Mouse (Mus musculus) neutrophil, adult 65 days (primary cell): Measurements from ENCODE around the gene Mex3a. TPM values are rescaled to one million over a fixed set of nuclear protein-coding genes. Genes with fewer than 3 reads are reported as not detected.

ENCODE experiments used
- total RNA-seq: library from RNA; stranded (reverse); gene quantifications from 2 replicates; pipeline ENCODE4 v1.2.4, GENCODE M21; 2023

Mex3a gene
- total RNA-seq = 0.06 and 0.11 TPM in 2 replicates

GRCm38 (mm10) chr3:88532299-88532674 lies at the start of gene Mex3a:
TSS of gene Mex3a (plus strand) at chr3:88532395.

GRCm38 (mm10) chr3:88509692-88510420 lies 22.3 kb upstream of the Mex3a start, which contains the start of gene Lmna:
TSS of gene Lmna (minus strand) at chr3:88509956.

GRCm38 (mm10) chr3:88548180-88548917 lies 16.2 kb downstream of the Mex3a start, which contains the start of gene Rab25:
TSS of gene Rab25 (minus strand) at chr3:88548300.

GRCm38 (mm10) chr3:88552676-88553524 lies 20.7 kb downstream of the Mex3a start, which contains the start of gene Lamtor2:
TSS of gene Lamtor2 (minus strand) at chr3:88553074.

GRCm38 (mm10) chr3:88553525-88553879 lies 21.3 kb downstream of the Mex3a start, which contains the start of gene Ubqln4:
TSS of gene Ubqln4 (plus strand) at chr3:88553758.

GRCm38 (mm10) chr3:88575540-88575939 lies 43.3 kb downstream of the Mex3a start, which contains the start of gene Ssr2:
TSS of gene Ssr2 (plus strand) at chr3:88575876.

Other genes with a start within 250 kb of the Mex3a start
- not detected in 2 replicates for gene Gm38392, start 245.2 kb upstream of the Mex3a start, total RNA-seq
- 0.75 TPM in 1 of 2 replicates, not detected in the other for gene Tsacc, start 235.4 kb upstream of the Mex3a start, total RNA-seq
- 51.4 and 56.4 TPM in 2 replicates for gene Cct3, start 235.3 kb upstream of the Mex3a start, total RNA-seq
- 109 and 122 TPM in 2 replicates for gene Glmp, start 207.4 kb upstream of the Mex3a start, total RNA-seq
- gene Tmem79, start 196.2 kb upstream of the Mex3a start, total RNA-seq = 0.52 and 1.1 TPM in 2 replicates
- 37.7 and 55.2 TPM in 2 replicates for gene Smg5, start 196.1 kb upstream of the Mex3a start, total RNA-seq
- gene Paqr6, start 167.8 kb upstream of the Mex3a start, total RNA-seq = 1.3 TPM in 1 of 2 replicates, not detected in the other
- 6.0 and 6.1 TPM in 2 replicates for gene Bglap3, start 159.7 kb upstream of the Mex3a start, total RNA-seq
- gene Bglap2, start 153.7 kb upstream of the Mex3a start, total RNA-seq = 6.0 and 6.9 TPM in 2 replicates
- 19.5 and 34.7 TPM in 2 replicates for gene Bglap, start 147.9 kb upstream of the Mex3a start, total RNA-seq
- 55.0 and 71.6 TPM in 2 replicates for gene Pmf1, start 122.1 kb upstream of the Mex3a start, total RNA-seq
- gene Slc25a44, start 107.3 kb upstream of the Mex3a start, total RNA-seq = 34.1 and 35.1 TPM in 2 replicates
- gene Sema4a, start 71.2 kb upstream of the Mex3a start, total RNA-seq = 357 and 388 TPM in 2 replicates
- gene Lmna, start 22.4 kb upstream of the Mex3a start, total RNA-seq = 14.9 and 16.9 TPM in 2 replicates
- gene Rab25, start 15.9 kb downstream of the Mex3a start, total RNA-seq = not detected in 2 replicates
- 59.0 and 70.5 TPM in 2 replicates for gene Lamtor2, start 20.7 kb downstream of the Mex3a start, total RNA-seq
- gene Ubqln4, start 21.4 kb downstream of the Mex3a start, total RNA-seq = 12.2 and 13.7 TPM in 2 replicates
- gene Ssr2, start 43.5 kb downstream of the Mex3a start, total RNA-seq = 63.9 and 72.3 TPM in 2 replicates
- 209 and 264 TPM in 2 replicates for gene Arhgef2, start 73.6 kb downstream of the Mex3a start, total RNA-seq
- not detected in 2 replicates for gene Rxfp4, start 120.7 kb downstream of the Mex3a start, total RNA-seq
- gene Khdc4, start 153.4 kb downstream of the Mex3a start, total RNA-seq = 95.8 and 139 TPM in 2 replicates
- gene Rit1, start 184.4 kb downstream of the Mex3a start, total RNA-seq = 49.1 and 52.4 TPM in 2 replicates
- gene Syt11, start 242.8 kb downstream of the Mex3a start, total RNA-seq = 0.59 and 0.73 TPM in 2 replicates